Mouse (Mus musculus) hematopoietic stem cell, adult 5-6 weeks (primary cell): Measurements from ENCODE around the gene Dse. TPM values are rescaled to one million over a fixed set of nuclear protein-coding genes. Genes with fewer than 3 reads are reported as not detected.
"Not testable (repeated sequence)": the region's sequence is repeated elsewhere in the genome, so short reads cannot be mapped to it uniquely, and the experiment has no call there.

Source experiments
- ATAC-seq, 2 experiments: fragments of 125-278 bp in 1 of 2; replicated peaks in 1 of 2; 2 replicates each; pipeline ENCODE4 v1.8.0; 2016 to 2017; ENCODE audit warnings: inconsistent platforms in 2 of 2, mild to moderate bottlenecking in 2 of 2, moderate number of reproducible peaks in 2 of 2, low read depth in 1 of 2, moderate TSS enrichment in 1 of 2; ENCODE audit not compliant: low FRiP score in 2 of 2, poor library complexity in 2 of 2, severe bottlenecking in 2 of 2, insufficient read depth in 1 of 2, low TSS enrichment in 1 of 2
- total RNA-seq: library from RNA; stranded (forward); fragments of 172-1452, 232-1000 nt; gene quantifications from 2 replicates; pipeline ENCODE4 v1.2.3, GENCODE M21; 2017

Dse gene
- total RNA-seq, result 1.8 and 2.4 TPM in 2 replicates

- ATAC-seq, result no peak
Observed at GRCm38 (mm10) chr10:34207503-34207850, at the start of gene Dse. Gene Dse, minus strand, starts transcription at chr10:34207715.

GRCm38 (mm10) chr10:34252833-34253232 lies 45.3 kb upstream of the Dse start:
- not testable (repeated sequence) for ATAC-seq

GRCm38 (mm10) chr10:34249594-34249993 lies 42.1 kb upstream of the Dse start:
- peak; percentile 92 to 98 for ATAC-seq

- ATAC-seq, result no peak
Observed at GRCm38 (mm10) chr10:34247757-34248156, 40.2 kb upstream of the Dse start.

- no peak for ATAC-seq
Observed at GRCm38 (mm10) chr10:34246106-34246505, 38.6 kb upstream of the Dse start.

- ATAC-seq, result no peak
Observed at GRCm38 (mm10) chr10:34244745-34245144, 37.2 kb upstream of the Dse start.

GRCm38 (mm10) chr10:34238536-34238935 lies 31.0 kb upstream of the Dse start:
- no peak for ATAC-seq

GRCm38 (mm10) chr10:34236569-34236968 lies 29.1 kb upstream of the Dse start:
- ATAC-seq, result no peak

- ATAC-seq, result peak; percentile 98 to 99
Observed at GRCm38 (mm10) chr10:34235384-34235783, 27.9 kb upstream of the Dse start.

- no peak for ATAC-seq
Observed at GRCm38 (mm10) chr10:34233931-34234745, 26.6 kb upstream of the Dse start.

- no peak for ATAC-seq
Observed at GRCm38 (mm10) chr10:34233418-34233817, 25.9 kb upstream of the Dse start.

GRCm38 (mm10) chr10:34230121-34230675 lies 22.7 kb upstream of the Dse start:
- ATAC-seq, result no peak

- no peak for ATAC-seq
Observed at GRCm38 (mm10) chr10:34229491-34229890, 22.0 kb upstream of the Dse start.

- no peak for ATAC-seq
Observed at GRCm38 (mm10) chr10:34223660-34224059, 16.1 kb upstream of the Dse start.

- peak in 1 of 2 experiments; percentile 17; a peak in 1 of 4 replicates for ATAC-seq
Observed at GRCm38 (mm10) chr10:34221909-34222620, 14.6 kb upstream of the Dse start.

GRCm38 (mm10) chr10:34218191-34218590 lies 10.7 kb upstream of the Dse start:
- no peak for ATAC-seq

- ATAC-seq, result peak; percentile 68 to 89; a peak in 3 of 4 replicates
Observed at GRCm38 (mm10) chr10:34215667-34216066, 8.2 kb upstream of the Dse start.

- peak; percentile 39 to 65; a peak in 3 of 4 replicates for ATAC-seq
Observed at GRCm38 (mm10) chr10:34209951-34210350, 2.4 kb upstream of the Dse start.
